21 mouse cellular contexts compared by ENCODE assay signal in the genomic region with DNA sequence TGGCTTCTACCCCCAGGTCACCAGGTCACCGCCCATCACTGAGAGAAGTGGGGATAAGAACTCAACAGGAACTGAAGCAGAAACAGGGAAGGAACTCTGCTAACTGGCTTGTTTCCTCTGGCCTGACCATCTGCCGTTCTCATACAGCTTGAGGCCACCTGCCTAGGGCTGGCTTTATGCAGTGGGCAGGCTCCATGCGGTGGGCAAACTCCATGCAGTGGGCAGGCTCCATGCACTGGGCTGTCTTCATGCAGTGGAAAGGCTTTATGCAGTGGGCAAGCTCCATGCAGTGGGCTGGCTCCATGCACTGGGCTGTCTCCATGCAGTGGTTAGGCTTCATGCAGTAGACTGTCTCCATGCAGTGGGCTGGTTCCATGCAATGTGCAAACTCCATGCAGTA.
A peak's percentile ranks its signal among the peaks of the same experiment; 100 is the strongest.
DNase-seq lines count a peak whose midpoint lies in the region; ATAC-seq and TF ChIP-seq lines count a peak whose summit lies in the region.
"Had no signal": no experiment of that assay in that cellular context is flagged by ENCODE, and none has a peak within 500 bp of the region (broad histone marks: within the 10 kb centered on the region; RNA-seq: fewer than 3 reads in every experiment).

No protein-coding gene starts in this region.

- H3K4me3 ChIP-seq in hindbrain, embryonic 16.5 days (ENCODE audit: low read length) = no peak overlapping the region
- no peak overlapping the region for H3K4me3 ChIP-seq in hindbrain, embryonic 12.5 days
- peak overlapping the region; percentile 24 for H3K4me3 ChIP-seq in G1E (ENCODE audit: low read depth, low read length)
- H3K4me3 ChIP-seq in liver, embryonic 16.5 days (ENCODE audit: low read depth, low read length) = no peak overlapping the region
- H3K4me3 ChIP-seq: forebrain, embryonic 10.5 days; heart, adult 2 months had no signal

- WGBS in hindbrain, embryonic 16.5 days = 69% methylated on average over 3 of the region's 3 CpGs
- WGBS in hindbrain, embryonic 12.5 days = 84% methylated on average over 3 of the region's 3 CpGs
- WGBS in liver, embryonic 16.5 days (ENCODE audit: insufficient replicate concordance) = 30% methylated on average over 3 of the region's 3 CpGs

- no peak overlapping the region for H3K9ac ChIP-seq in hindbrain, embryonic 16.5 days (ENCODE audit: low read depth, low read length)
- no peak overlapping the region for H3K9ac ChIP-seq in hindbrain, embryonic 12.5 days
- H3K9ac ChIP-seq in liver, embryonic 16.5 days (ENCODE audit: low read depth, low read length) = no peak overlapping the region

- no peak overlapping the region for H3K4me2 ChIP-seq in hindbrain, embryonic 16.5 days (ENCODE audit: low read length)
- H3K4me2 ChIP-seq in hindbrain, embryonic 12.5 days (replicated peaks) = no peak overlapping the region
- H3K4me2 ChIP-seq in liver, embryonic 16.5 days (ENCODE audit: low read depth, low read length) = no peak overlapping the region

- H3K27me3 ChIP-seq in hindbrain, embryonic 16.5 days (replicated peaks; ENCODE audit: control insufficient read depth, insufficient read depth, low read length) = no peaks in the 10 kb centered on the region
- H3K27me3 ChIP-seq in hindbrain, embryonic 12.5 days = no peaks in the 10 kb centered on the region; the same call in 1 of the 2 replicates
- no peaks in the 10 kb centered on the region for H3K27me3 ChIP-seq in G1E (ENCODE audit: insufficient read depth, low read length)
- no peaks in the 10 kb centered on the region for H3K27me3 ChIP-seq in liver, embryonic 16.5 days (ENCODE audit: control insufficient read depth, insufficient read depth, low read depth, low read length)
- H3K27me3 ChIP-seq: CH12.LX had no signal

- ATAC-seq in hindbrain, embryonic 16.5 days = peak; percentile 64; the same call in 1 of the 2 replicates
- ATAC-seq in hindbrain, embryonic 12.5 days (ENCODE audit: low FRiP score) = no peak
- ATAC-seq in G1E (ENCODE audit: extremely low read depth, insufficient number of reproducible peaks, low FRiP score, poor library complexity, severe bottlenecking) = no peak
- ATAC-seq in liver, embryonic 16.5 days (ENCODE audit: low read depth) = 0 out of 2 replicates have a peak, but pooled peaks have one; percentile 9
- ATAC-seq: forebrain, embryonic 16.5 days had no signal

- H3K27ac ChIP-seq in hindbrain, embryonic 16.5 days (ENCODE audit: low read depth, low read length) = no peak overlapping the region
- H3K27ac ChIP-seq in hindbrain, embryonic 12.5 days = no peak overlapping the region
- no peak overlapping the region for H3K27ac ChIP-seq in liver, embryonic 16.5 days (ENCODE audit: low read length)
- H3K27ac ChIP-seq: forebrain, embryonic 10.5 days; heart, adult 2 months had no signal

- H3K9me3 ChIP-seq in hindbrain, embryonic 16.5 days (ENCODE audit: control insufficient read depth, low read length) = no peaks in the 10 kb centered on the region
- no peaks in the 10 kb centered on the region for H3K9me3 ChIP-seq in hindbrain, embryonic 12.5 days (replicated peaks)
- peaks cover 65% of the 10 kb centered on the region for H3K9me3 ChIP-seq in G1E (replicated peaks)
- no peaks in the 10 kb centered on the region; the same call in 1 of the 2 replicates for H3K9me3 ChIP-seq in liver, embryonic 16.5 days (replicated peaks; ENCODE audit: control insufficient read depth, low read length)
- H3K9me3 ChIP-seq: forebrain, embryonic 10.5 days had no signal

- no peak for DNase-seq in G1E (ENCODE audit: low spot score)
- peak; percentile 12 for DNase-seq in brain, adult 2 months (ENCODE audit: low read depth, low spot score)
- no peak for DNase-seq in spleen, postnatal 4 days (ENCODE audit: low spot score in 2 of 2)
- no peak for DNase-seq in cerebellum, adult 11 months
- DNase-seq: adrenal gland, adult 8-10 months; B cell, adult 2 months; cerebellum, adult 9-10 months; gastrocnemius, postnatal 10 days; heart, adult 2 months; kidney, adult 2 months; kidney, postnatal 10 days; lung, adult 18-20 months; right cerebral cortex, postnatal 4 days; thymus, adult 18-20 months; thymus, postnatal 36 days had no signal

- H3K4me1 ChIP-seq in hindbrain, embryonic 16.5 days (ENCODE audit: control insufficient read depth, insufficient read depth, low read depth, low read length) = no peaks in the 10 kb centered on the region
- H3K4me1 ChIP-seq in hindbrain, embryonic 12.5 days = no peaks in the 10 kb centered on the region
- no peaks in the 10 kb centered on the region for H3K4me1 ChIP-seq in G1E (ENCODE audit: insufficient read depth, low read depth, low read length)
- H3K4me1 ChIP-seq in liver, embryonic 16.5 days (ENCODE audit: control insufficient read depth, low read depth, low read length) = no peaks in the 10 kb centered on the region
- H3K4me1 ChIP-seq: forebrain, embryonic 10.5 days had no signal

- H3K36me3 ChIP-seq in hindbrain, embryonic 16.5 days (ENCODE audit: control insufficient read depth, insufficient read depth, low read length) = no peaks in the 10 kb centered on the region
- H3K36me3 ChIP-seq in hindbrain, embryonic 12.5 days = no peaks in the 10 kb centered on the region
- no peaks in the 10 kb centered on the region for H3K36me3 ChIP-seq in G1E (replicated peaks)
- no peaks in the 10 kb centered on the region for H3K36me3 ChIP-seq in liver, embryonic 16.5 days (ENCODE audit: control insufficient read depth, insufficient read depth)
- H3K36me3 ChIP-seq: forebrain, embryonic 10.5 days had no signal

- no peak for TF ChIP-seq CTCF in G1E (IDR thresholded peaks at IDR 0.05; ENCODE audit: low read depth, low read length)

Comparison
In these comparisons a context has a peak if more than half of its experiments do, and no peak if none do; other contexts are left out.
1. ATAC-seq: peak in hindbrain, embryonic 16.5 days (single experiment) and liver, embryonic 16.5 days (single experiment); none in hindbrain, embryonic 12.5 days (single experiment) and G1E (single experiment).